Mouse (Mus musculus) embryonic facial prominence, embryonic 13.5 days (tissue): ENCODE measurements around the gene Rbpjl. TPM values are rescaled to one million over a fixed set of nuclear protein-coding genes. Genes with fewer than 3 reads are reported as not detected.

Source experiments
- ATAC-seq: fragments of 200-750 bp; cut with Nextera tagmentation; 2 replicates; pipeline ENCODE4 v1.8.0; 2017; ENCODE audit warnings: low read depth; ENCODE audit not compliant: insufficient number of reproducible peaks, insufficient read depth, low FRiP score, low TSS enrichment
- H3K27ac ChIP-seq: fragments of 300-500 bp; sonication (generic); 2 replicates; pipeline ENCODE4 v1.5.1; 2015; ENCODE audit warnings: moderate library complexity, mild to moderate bottlenecking, inconsistent platforms
- H3K27me3 ChIP-seq: fragments of 300-500 bp; sonication (generic); 2 replicates; pipeline ENCODE4 v1.6.1; 2015; ENCODE audit warnings: mild to moderate bottlenecking, inconsistent platforms
- H3K36me3 ChIP-seq: fragments of 300-500 bp; sonication (generic); 2 replicates; pipeline ENCODE4 v1.6.1; 2015; ENCODE audit warnings: mild to moderate bottlenecking, inconsistent platforms
- H3K4me1 ChIP-seq: fragments of 300-500 bp; sonication (generic); 2 replicates; pipeline ENCODE4 v1.6.1; 2015; ENCODE audit warnings: inconsistent platforms
- H3K4me2 ChIP-seq: fragments of 300-500 bp; sonication (generic); 2 replicates; pipeline ENCODE4 v1.6.1; 2015; ENCODE audit warnings: moderate library complexity, mild to moderate bottlenecking, inconsistent platforms
- H3K4me3 ChIP-seq: fragments of 300-500 bp; sonication (generic); 2 replicates; pipeline ENCODE4 v1.5.1; 2015; ENCODE audit warnings: mild to moderate bottlenecking, inconsistent platforms
- H3K9ac ChIP-seq: fragments of 300-500 bp; sonication (generic); 2 replicates; pipeline ENCODE4 v1.6.1; 2015; ENCODE audit warnings: mild to moderate bottlenecking, inconsistent platforms
- H3K9me3 ChIP-seq: fragments of 300-500 bp; sonication (generic); 2 replicates; pipeline ENCODE4 v1.6.1; 2016; ENCODE audit warnings: inconsistent platforms
- WGBS: fragments of 180-500 bp; shearing (Covaris S2); methylation state at CpG from one replicate; pipeline ENCODE4 v1.1.7; 2015; ENCODE audit warnings: mixed read lengths; 5-methylcytosine and 5-hydroxymethylcytosine counted together
- microRNA-seq: library from miRNA; unstranded; fragments of <30 nt; microRNA quantifications from one replicate; pipeline ENCODE4, GENCODE M21; 2016
- polyA plus RNA-seq: library from polyadenylated mRNA; unstranded; fragments of >200 nt; fragmentation: Nextera tagmentation; extraction: Ambion mirVana; gene quantifications from 2 replicates; pipeline ENCODE4 v1.2.1, GENCODE M21; 2015

Rbpjl gene
- polyA plus RNA-seq, 1 experiment from 2014 or later = 0.59 TPM

DNA sequence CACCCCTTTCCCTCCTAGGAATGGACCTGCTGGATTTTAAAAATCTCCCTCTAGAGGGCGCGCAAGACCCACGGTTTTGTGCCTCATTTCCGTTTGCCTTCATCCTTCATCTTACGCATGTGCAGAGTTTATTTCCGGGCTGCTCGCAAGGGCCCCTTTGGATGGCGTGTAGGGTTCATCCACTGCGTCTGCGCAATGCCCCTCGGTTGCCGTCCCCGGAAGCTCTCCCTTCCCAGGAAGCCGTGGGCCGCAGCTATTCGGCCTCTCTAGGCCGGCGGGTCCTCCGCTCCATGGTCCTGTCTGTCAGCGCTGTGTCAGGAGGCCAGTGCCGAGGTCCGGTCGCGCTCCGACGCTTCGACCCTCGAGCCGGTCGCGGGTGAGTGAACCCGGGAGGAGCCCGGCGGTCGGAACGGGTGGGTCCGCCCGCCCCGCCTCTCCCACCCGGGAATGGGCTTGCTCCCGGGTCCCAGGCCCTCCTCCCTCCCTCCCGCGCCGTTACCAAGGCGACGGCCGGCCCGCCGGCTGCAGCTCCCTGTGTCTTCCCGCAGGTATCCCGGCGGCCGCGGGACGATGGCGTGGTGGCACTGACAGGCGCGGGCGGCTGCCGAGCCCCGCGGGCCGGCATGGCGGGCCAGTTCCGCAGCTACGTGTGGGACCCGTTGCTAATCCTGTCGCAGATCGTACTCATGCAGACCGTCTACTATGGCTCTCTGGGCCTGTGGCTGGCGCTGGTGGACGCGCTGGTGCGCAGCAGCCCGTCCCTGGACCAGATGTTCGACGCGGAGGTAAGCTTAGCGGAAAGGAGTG is 58.0 kb downstream of the Rbpjl start, which contains the start of gene Gm20458:
Gene Gm20458, plus strand, starts transcription at position 223 of the 807 bp plus-strand sequence.
- Histone ChIP-seq H3K27me3 (no peaks in the 10 kb centered on the region), H3K27ac (peak within 1 kb of the TSS; percentile 71), H3K4me1 (peaks cover 24% of the 10 kb centered on the region), H3K9me3 (no peaks in the 10 kb centered on the region), H3K9ac (peak within 1 kb of the TSS; percentile 86), H3K4me3 (peak within 1 kb of the TSS; percentile 82), H3K4me2 (peak within 1 kb of the TSS; percentile 80), H3K36me3 (peaks cover 34% of the 10 kb centered on the region)
- ATAC-seq = peak; percentile 95
- under 1% methylated on average over 79 of the region's 79 CpGs for WGBS

Small RNA genes within 50 kb of the gene (microRNA-seq; reads per million reads assigned to microRNA genes)
- not detected for gene Mir7678

Other genes starting within 250 kb of the Rbpjl start
- 0.80 and 1.2 TPM in 2 replicates for gene Kcns1, start 232.0 kb upstream of the Rbpjl start, polyA plus RNA-seq
- not detected in 2 replicates for gene Wfdc5, start 220.4 kb upstream of the Rbpjl start, polyA plus RNA-seq
- gene Wfdc12, start 212.5 kb upstream of the Rbpjl start, polyA plus RNA-seq = not detected in 2 replicates
- not detected in 2 replicates for gene Wfdc15a, start 203.0 kb upstream of the Rbpjl start, polyA plus RNA-seq
- gene Wfdc15b, start 181.5 kb upstream of the Rbpjl start, polyA plus RNA-seq = not detected in 2 replicates
- not detected in 2 replicates for gene Svs2, start 164.7 kb upstream of the Rbpjl start, polyA plus RNA-seq
- not detected in 2 replicates for gene Svs3b, start 146.5 kb upstream of the Rbpjl start, polyA plus RNA-seq
- not detected in 2 replicates for gene Svs4, start 124.7 kb upstream of the Rbpjl start, polyA plus RNA-seq
- not detected in 2 replicates for gene Svs3a, start 113.9 kb upstream of the Rbpjl start, polyA plus RNA-seq
- gene Svs6, start 86.4 kb upstream of the Rbpjl start, polyA plus RNA-seq = not detected in 2 replicates
- not detected in 2 replicates for gene Svs5, start 70.4 kb upstream of the Rbpjl start, polyA plus RNA-seq
- gene Slpi, start 14.0 kb upstream of the Rbpjl start, polyA plus RNA-seq = 2.2 and 2.7 TPM in 2 replicates
- gene Matn4, start 2.0 kb downstream of the Rbpjl start, polyA plus RNA-seq = 66.0 and 105 TPM in 2 replicates
- 81.5 and 87.8 TPM in 2 replicates for gene Sdc4, start 40.7 kb downstream of the Rbpjl start, polyA plus RNA-seq
- gene Sys1, start 53.8 kb downstream of the Rbpjl start, polyA plus RNA-seq = 56.0 and 65.9 TPM in 2 replicates
- 7.7 and 8.3 TPM in 2 replicates for gene Gm20458, start 57.8 kb downstream of the Rbpjl start, polyA plus RNA-seq
- not detected in 2 replicates for gene Trp53tg5, start 70.6 kb downstream of the Rbpjl start, polyA plus RNA-seq
- gene Dbndd2, start 83.0 kb downstream of the Rbpjl start, polyA plus RNA-seq = 2.1 and 3.0 TPM in 2 replicates
- 49.6 and 52.6 TPM in 2 replicates for gene Pigt, start 94.4 kb downstream of the Rbpjl start, polyA plus RNA-seq
- 46.5 and 53.4 TPM in 2 replicates for gene Wfdc2, start 159.3 kb downstream of the Rbpjl start, polyA plus RNA-seq
- not detected in 2 replicates for gene Spint3, start 170.3 kb downstream of the Rbpjl start, polyA plus RNA-seq
- gene Wfdc6a, start 182.3 kb downstream of the Rbpjl start, polyA plus RNA-seq = 0.80 TPM in 1 of 2 replicates, not detected in the other
- not detected in 2 replicates for gene Eppin, start 190.5 kb downstream of the Rbpjl start, polyA plus RNA-seq
- gene Wfdc6b, start 210.4 kb downstream of the Rbpjl start, polyA plus RNA-seq = not detected in 2 replicates
- not detected in 2 replicates for gene Wfdc8, start 210.5 kb downstream of the Rbpjl start, polyA plus RNA-seq
- not detected in 2 replicates for gene Wfdc16, start 235.7 kb downstream of the Rbpjl start, polyA plus RNA-seq